Mouse (Mus musculus): ENCODE data around the gene Pet2. TPM values are rescaled to one million over a fixed set of nuclear protein-coding genes. Genes with fewer than 3 reads are reported as not detected.

The Pet2 gene
- not detected in 2 replicates for polyA plus RNA-seq (2015; fragmentation: Nextera tagmentation; extraction: Ambion mirVana)

DNA sequence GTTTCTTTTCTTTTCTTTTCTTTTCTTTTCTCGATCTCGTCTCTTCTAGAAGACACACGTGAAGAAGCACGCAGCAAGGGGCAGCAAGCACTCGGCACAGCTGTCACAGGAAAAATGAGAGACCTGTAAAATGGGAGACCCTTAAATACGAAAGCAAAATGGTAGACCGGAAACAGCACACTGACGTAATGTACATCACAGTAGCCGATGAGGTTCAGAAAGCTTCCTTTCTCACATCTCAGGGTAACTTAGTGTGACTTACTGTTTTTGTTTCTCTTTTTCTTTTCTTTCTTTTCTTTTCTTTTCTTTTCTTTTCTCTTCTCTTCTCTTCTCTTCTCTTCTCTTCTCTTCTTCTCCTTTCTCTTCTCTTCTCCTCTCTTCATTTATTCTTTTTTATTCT is at the start of gene Pet2:
Gene Pet2 (minus strand): TSS at position 101 of the 400 bp plus-strand sequence.
- no peak for ATAC-seq
- Histone ChIP-seq H3K9ac (ENCODE audit: low read depth, low read length) (no peak within 1 kb of the TSS), H3K9me3 (ENCODE audit: control insufficient read depth, low read length) (no peaks in the 10 kb centered on the region), H3K4me2 (ENCODE audit: low read length) (no peak within 1 kb of the TSS), H3K36me3 (ENCODE audit: control insufficient read depth, insufficient read depth, low read length) (no peaks in the 10 kb centered on the region), H3K27ac (ENCODE audit: low read depth, low read length) (no peak within 1 kb of the TSS), H3K4me3 (ENCODE audit: low read length) (no peak within 1 kb of the TSS), H3K4me1 (ENCODE audit: control insufficient read depth, insufficient read depth, low read depth, low read length) (no peaks in the 10 kb centered on the region), H3K27me3 (replicated peaks; ENCODE audit: control insufficient read depth, insufficient read depth, low read length) (no peaks in the 10 kb centered on the region)
- WGBS, result 94% methylated on average over 9 of the region's 9 CpGs

Measured in hindbrain, embryonic 16.5 days (tissue).